21 mouse cellular contexts compared by ENCODE assay signal in the genomic region with DNA sequence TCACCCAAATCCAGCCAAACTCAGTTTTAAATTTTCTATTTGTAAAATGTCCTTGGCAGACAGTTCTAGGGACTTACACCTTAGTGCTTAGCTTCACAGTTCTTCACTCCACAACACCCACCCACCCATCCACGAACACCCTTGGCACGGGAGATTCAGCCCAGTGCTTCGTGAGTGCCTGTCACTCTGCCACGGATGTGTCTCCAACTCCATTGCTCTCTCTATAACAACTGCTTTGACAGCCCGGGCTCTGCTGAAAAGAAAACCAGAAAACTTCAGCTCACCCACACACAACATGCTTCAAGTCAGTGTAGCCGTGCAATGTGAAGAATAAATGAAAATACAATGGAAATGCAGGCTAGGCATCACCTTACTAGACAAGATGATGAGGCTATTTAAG.
A peak's percentile ranks its signal among the peaks of the same experiment; 100 is the strongest.
DNase-seq lines count a peak whose midpoint lies in the region; ATAC-seq lines count a peak whose summit lies in the region.
"Had no signal": no experiment of that assay in that cellular context is flagged by ENCODE, and none has a peak within 500 bp of the region (broad histone marks: within the 10 kb centered on the region; RNA-seq: fewer than 3 reads in every experiment).

No protein-coding gene starts in this region.

- peaks cover 16% of the 10 kb centered on the region for H3K4me1 ChIP-seq in heart, embryonic 13.5 days
- H3K4me1 ChIP-seq: hindbrain, embryonic 12.5 days had no signal

- no peak for DNase-seq in heart, postnatal 25 days (ENCODE audit: low spot score)
- DNase-seq in layer of hippocampus, adult 9-11 months, result peak; percentile 38
- DNase-seq in layer of hippocampus, adult 9-10 months (ENCODE audit: low spot score), result no peak
- peak; percentile 54 for DNase-seq in brain, adult 2 months (ENCODE audit: low read depth, low spot score)
- peak; percentile 54 to 62 for DNase-seq in frontal cortex, postnatal 36 days (ENCODE audit: low spot score in 2 of 2)
- DNase-seq in kidney, postnatal 36 days, result no peak
- DNase-seq: adrenal gland, postnatal 25 days; B cell, adult 2 months; cerebellum, adult 11-12 months; cerebellum, postnatal 14 days; kidney, adult 18-20 months; kidney, postnatal 10 days; lung, adult 18-20 months; lung, postnatal 14 days; midbrain, embryonic 14.5 days had no signal

- intact Hi-C loops in heart, postnatal 25 days (cut with DNase I), result no loop called here

- H3K36me3 ChIP-seq in heart, embryonic 13.5 days, result peaks cover 67% of the 10 kb centered on the region
- H3K36me3 ChIP-seq: neural tube, embryonic 13.5 days had no signal

- H3K4me2 ChIP-seq in heart, embryonic 13.5 days, result no peak overlapping the region
- H3K4me2 ChIP-seq: embryonic facial prominence, embryonic 13.5 days; hindbrain, embryonic 12.5 days; liver, embryonic 11.5 days; neural tube, embryonic 13.5 days had no signal

- no peaks in the 10 kb centered on the region for H3K27me3 ChIP-seq in heart, embryonic 13.5 days (replicated peaks)
- H3K27me3 ChIP-seq: embryonic facial prominence, embryonic 13.5 days; hindbrain, embryonic 12.5 days; neural tube, embryonic 13.5 days had no signal

- H3K27ac ChIP-seq in heart, embryonic 13.5 days (replicated peaks), result no peak overlapping the region
- H3K27ac ChIP-seq: embryonic facial prominence, embryonic 13.5 days; hindbrain, embryonic 12.5 days; neural tube, embryonic 13.5 days had no signal

- peak overlapping the region; percentile 1; the same call in 1 of the 2 replicates for H3K9ac ChIP-seq in heart, embryonic 13.5 days
- H3K9ac ChIP-seq: embryonic facial prominence, embryonic 13.5 days; hindbrain, embryonic 12.5 days; neural tube, embryonic 13.5 days had no signal

- no peak for ATAC-seq in heart, embryonic 13.5 days (ENCODE audit: extremely low read depth, insufficient number of reproducible peaks, low FRiP score, low TSS enrichment)
- ATAC-seq: forebrain, embryonic 14.5 days had no signal

- WGBS in heart, embryonic 13.5 days, result 63% methylated on average over 6 of the region's 6 CpGs

- no peak overlapping the region for H3K4me3 ChIP-seq in heart, embryonic 13.5 days
- H3K4me3 ChIP-seq: embryonic facial prominence, embryonic 13.5 days; hindbrain, embryonic 12.5 days; neural tube, embryonic 13.5 days had no signal

- H3K9me3 ChIP-seq in heart, embryonic 13.5 days, result no peaks in the 10 kb centered on the region
- H3K9me3 ChIP-seq: embryonic facial prominence, embryonic 13.5 days; hindbrain, embryonic 12.5 days; neural tube, embryonic 13.5 days had no signal

Comparison
In these comparisons a context has a peak if more than half of its experiments do, and no peak if none do; other contexts are left out.
1. DNase-seq: peak in layer of hippocampus, adult 9-11 months (single experiment), brain, adult 2 months (single experiment) and frontal cortex, postnatal 36 days (2 of 2); none in heart, postnatal 25 days (single experiment), layer of hippocampus, adult 9-10 months (single experiment) and kidney, postnatal 36 days (0 of 2).